Mouse (Mus musculus) MEL (cell line): Measurements from ENCODE around the gene Olfr521.

Experiments
- CTCF ChIP-seq, 3 experiments: IDR thresholded peaks in 2 of 3; conservative IDR thresholded peaks in 1 of 3; 2 replicates each; pipeline ENCODE4 v1.5.1; 2011 to 2012; ENCODE audit warnings: low read length in 3 of 3, low read depth in 2 of 3, mild to moderate bottlenecking in 2 of 3, improper control_type of control experiment in 1 of 3, inconsistent platforms in 1 of 3, mixed read lengths in 1 of 3, moderate library complexity in 1 of 3; ENCODE audit not compliant: control insufficient read depth in 1 of 3, insufficient read depth in 1 of 3, poor library complexity in 1 of 3, severe bottlenecking in 1 of 3
- E2F4 ChIP-seq: IDR thresholded peaks from 2 replicates; pipeline ENCODE4 v1.6.1; 2011; ENCODE audit warnings: low read depth, low read length, improper control_type of control experiment, borderline replicate concordance
- ELF1 ChIP-seq: IDR thresholded peaks from 2 replicates; pipeline ENCODE4 v1.6.1; 2014; ENCODE audit warnings: low read depth, mild to moderate bottlenecking, inconsistent platforms, low read length, improper control_type of control experiment, moderate library complexity
- EP300 ChIP-seq, 2 experiments: IDR thresholded peaks; 2 replicates each; pipeline ENCODE4 v1.6.1; 2011; ENCODE audit warnings: improper control_type of control experiment in 2 of 2, low read length in 2 of 2, low read depth in 1 of 2, mild to moderate bottlenecking in 1 of 2
- MAFK ChIP-seq: IDR thresholded peaks from 2 replicates; pipeline ENCODE4 v1.6.1; 2011; ENCODE audit warnings: low read depth, mild to moderate bottlenecking, low read length, improper control_type of control experiment, borderline replicate concordance
- MAZ ChIP-seq: IDR thresholded peaks from 2 replicates; pipeline ENCODE4 v1.6.1; 2012; ENCODE audit warnings: low read depth, mild to moderate bottlenecking, inconsistent platforms, low read length, improper control_type of control experiment
- MEF2A ChIP-seq: IDR thresholded peaks from 2 replicates; pipeline ENCODE4 v1.6.1; 2014; ENCODE audit warnings: low read depth, mild to moderate bottlenecking, inconsistent platforms, low read length, improper control_type of control experiment; ENCODE audit not compliant: poor library complexity, insufficient replicate concordance, severe bottlenecking; ENCODE audit errors: extremely low read depth
- NRF1 ChIP-seq: IDR thresholded peaks from 2 replicates; pipeline ENCODE4 v1.6.1; 2014; ENCODE audit warnings: low read depth, mild to moderate bottlenecking, inconsistent platforms, low read length, improper control_type of control experiment, moderate library complexity; ENCODE audit not compliant: poor library complexity, insufficient read depth, severe bottlenecking
- POLR2A ChIP-seq, 2 experiments: IDR thresholded peaks; 2 replicates each; pipeline ENCODE4 v1.6.1; 2011 to 2012; ENCODE audit warnings: low read length in 2 of 2, mild to moderate bottlenecking in 2 of 2, control low read depth in 1 of 2, improper control_type of control experiment in 1 of 2, low read depth in 1 of 2, moderate library complexity in 1 of 2; ENCODE audit not compliant: control insufficient read depth in 1 of 2, insufficient read depth in 1 of 2, poor library complexity in 1 of 2
- POLR2AphosphoS2 ChIP-seq: IDR thresholded peaks from 2 replicates; pipeline ENCODE4 v1.6.1; 2011; ENCODE audit warnings: low read length, improper control_type of control experiment
- POLR2AphosphoS5 ChIP-seq: IDR thresholded peaks from 2 replicates; pipeline ENCODE4 v1.6.1; 2012; ENCODE audit warnings: low read depth, borderline replicate concordance, mild to moderate bottlenecking, inconsistent platforms, low read length, moderate library complexity, mixed read lengths
- TAL1 ChIP-seq: IDR thresholded peaks from 2 replicates; pipeline ENCODE4 v1.6.1; 2012; ENCODE audit warnings: mild to moderate bottlenecking, inconsistent platforms, low read length, moderate library complexity, mixed read lengths
- TBP ChIP-seq: IDR thresholded peaks from 2 replicates; pipeline ENCODE4 v1.8.0; 2011; ENCODE audit warnings: low read depth, low read length, improper control_type of control experiment
- ZNF384 ChIP-seq: IDR thresholded peaks from 2 replicates; pipeline ENCODE4 v1.6.1; 2012; ENCODE audit warnings: low read depth, mild to moderate bottlenecking, inconsistent platforms, low read length, improper control_type of control experiment

- no peak for TF ChIP-seq MEF2A
- TF ChIP-seq CTCF (IDR thresholded peaks at IDR 0.05 in 2 of 3, conservative IDR thresholded peaks at IDR 0.05 in 1 of 3; ENCODE audit: control insufficient read depth in 1 of 3, insufficient read depth in 1 of 3, low read depth in 2 of 3, low read length in 3 of 3, poor library complexity in 1 of 3, severe bottlenecking in 1 of 3) = no peak
- TF ChIP-seq EP300 (IDR thresholded peaks at IDR 0.05; ENCODE audit: low read depth in 1 of 2, low read length in 2 of 2) = no peak
- TF ChIP-seq E2F4 = no peak
- TF ChIP-seq ELF1 = no peak
- TF ChIP-seq ZNF384 = no peak
- no peak for TF ChIP-seq TBP
- TF ChIP-seq TAL1 = no peak
- no peak for TF ChIP-seq NRF1
- TF ChIP-seq MAFK = no peak
- no peak for TF ChIP-seq POLR2A (IDR thresholded peaks at IDR 0.05; ENCODE audit: control insufficient read depth in 1 of 2, insufficient read depth in 1 of 2, low read depth in 1 of 2, low read length in 2 of 2, poor library complexity in 1 of 2)
- no peak for TF ChIP-seq POLR2AphosphoS5
- no peak for TF ChIP-seq POLR2AphosphoS2
- no peak for TF ChIP-seq MAZ
Measured at GRCm38 (mm10) chr7:99781385-99781784, 18.1 kb downstream of the Olfr521 start.
